Mouse (Mus musculus) megakaryocyte, embryonic 14.5 days (primary cell): ENCODE data around the gene Slc9a3r2.

Source experiments
- FLI1 ChIP-seq: IDR thresholded peaks from 2 replicates; pipeline ENCODE4 v1.6.1; 2012; ENCODE audit warnings: low read length, inconsistent platforms, mixed read lengths
- GATA1 ChIP-seq: IDR thresholded peaks from 3 replicates; pipeline ENCODE4 v1.6.1; 2012; ENCODE audit warnings: mixed read lengths, low read length, inconsistent platforms, borderline replicate concordance

- no peak for TF ChIP-seq FLI1
- TF ChIP-seq GATA1 = no peak
Observed at GRCm38 (mm10) chr17:24595126-24596072, 54.7 kb downstream of the Slc9a3r2 start.
